Mouse (Mus musculus) cortical plate, adult 2 months (tissue): ENCODE measurements at regions not wholly inside any gene's neighbourhood (a gene's known extent, or its start where the extent isn't known, plus 50 kb on each side); places are given as distances from the start of the nearest gene placed in this dataset.

Experiments
- CTCF ChIP-seq: fragments of 200-500 bp; IDR thresholded peaks from 2 replicates; pipeline ENCODE4 v1.5.1; 2011; ENCODE audit warnings: mild to moderate bottlenecking, control low read depth, low read length; ENCODE audit not compliant: insufficient read depth; ENCODE audit errors: extremely low read depth
- POLR2A ChIP-seq: fragments of 200-500 bp; IDR thresholded peaks from 2 replicates; pipeline ENCODE4 v1.6.1; 2011; ENCODE audit warnings: mild to moderate bottlenecking, low read length, control low read depth; ENCODE audit not compliant: insufficient read depth; ENCODE audit errors: extremely low read depth

GRCm38 (mm10) chr3:11213996-11214395 is 878.5 kb upstream of the Gm38303 start:
- TF ChIP-seq CTCF (no peak), POLR2A (no peak)
